Mouse (Mus musculus) erythroblast, embryonic 14.5 days (primary cell): Measurements from ENCODE around the gene Tollip.

Experiments
- GATA1 ChIP-seq: IDR thresholded peaks from 2 replicates; pipeline ENCODE4 v1.6.1; 2012; ENCODE audit warnings: low read length, inconsistent platforms, mixed read lengths
- TAL1 ChIP-seq: IDR thresholded peaks from 3 replicates; pipeline ENCODE4 v1.6.1; 2012; ENCODE audit warnings: low read length, inconsistent platforms, mixed read lengths

GRCm38 (mm10) chr7:141861046-141861445, 57.3 kb downstream of the Tollip start:
- no peak for TF ChIP-seq GATA1
- no peak for TF ChIP-seq TAL1
